Mouse (Mus musculus) myocyte (in vitro differentiated cells): ENCODE measurements around the gene Palld. TPM values are rescaled to one million over a fixed set of nuclear protein-coding genes. Genes with fewer than 3 reads are reported as not detected.

ENCODE experiments used
- H3K27me3 ChIP-seq: one replicate; pipeline ENCODE4 v1.6.1; 2011; ENCODE audit not compliant: control insufficient read depth, insufficient read depth, insufficient read length
- H3K36me3 ChIP-seq: one replicate; pipeline ENCODE4 v1.6.1; 2011; ENCODE audit not compliant: control insufficient read depth, insufficient read depth
- H3K4me2 ChIP-seq: one replicate; pipeline ENCODE4 v1.6.1; 2011; ENCODE audit warnings: low read depth, control low read depth
- H3K4me3 ChIP-seq: one replicate; pipeline ENCODE4 v1.5.1; 2011; ENCODE audit warnings: mild to moderate bottlenecking, control low read depth, moderate library complexity
- H3K79me2 ChIP-seq: one replicate; pipeline ENCODE4 v1.6.1; 2011; ENCODE audit not compliant: control insufficient read depth, insufficient read depth
- H3ac ChIP-seq: one replicate; pipeline ENCODE4 v1.6.1; 2011; ENCODE audit not compliant: control insufficient read depth, insufficient read length
- CEBPB ChIP-seq: IDR thresholded peaks from 2 replicates; pipeline ENCODE4 v1.6.1; 2011; ENCODE audit warnings: mild to moderate bottlenecking, moderate library complexity; ENCODE audit not compliant: poor library complexity, insufficient read depth, severe bottlenecking
- E2F4 ChIP-seq: IDR thresholded peaks from one replicate; pipeline ENCODE4 v1.6.1; 2011; ENCODE audit warnings: mild to moderate bottlenecking, control low read depth, moderate library complexity; ENCODE audit not compliant: insufficient read depth
- MAX ChIP-seq: IDR thresholded peaks from one replicate; pipeline ENCODE4 v1.6.1; 2011; ENCODE audit warnings: low read depth, mild to moderate bottlenecking, control low read depth
- MYOD1 ChIP-seq, 3 experiments: IDR thresholded peaks; one replicate each; pipeline ENCODE4 v1.6.1; 2011; ENCODE audit warnings: control low read depth in 2 of 3, low read depth in 2 of 3, mild to moderate bottlenecking in 2 of 3, moderate library complexity in 1 of 3; ENCODE audit not compliant: insufficient read length in 2 of 3, control insufficient read depth in 1 of 3
- MYOG ChIP-seq, 3 experiments: IDR thresholded peaks; one replicate each; pipeline ENCODE4 v1.6.1; 2011; ENCODE audit warnings: control low read depth in 2 of 3, low read depth in 2 of 3, mild to moderate bottlenecking in 2 of 3; ENCODE audit not compliant: insufficient read length in 2 of 3, control insufficient read depth in 1 of 3, insufficient read depth in 1 of 3
- POLR2A ChIP-seq: IDR thresholded peaks from one replicate; pipeline ENCODE4 v1.6.1; 2011; ENCODE audit warnings: low read depth, mild to moderate bottlenecking, control low read depth, moderate library complexity; ENCODE audit not compliant: insufficient read length
- POLR2AphosphoS2 ChIP-seq: IDR thresholded peaks from one replicate; pipeline ENCODE4 v1.6.1; 2011; ENCODE audit warnings: low read depth, control low read depth; ENCODE audit not compliant: insufficient read length
- REST ChIP-seq: IDR thresholded peaks from one replicate; pipeline ENCODE4 v1.6.1; 2011; ENCODE audit warnings: mild to moderate bottlenecking, control low read depth, moderate library complexity; ENCODE audit not compliant: insufficient read depth, insufficient read length
- SRF ChIP-seq: IDR thresholded peaks from one replicate; pipeline ENCODE4 v1.6.1; 2011; ENCODE audit warnings: low read depth; ENCODE audit not compliant: control insufficient read depth, insufficient read length
- TCF12 ChIP-seq: IDR thresholded peaks from one replicate; pipeline ENCODE4 v1.6.1; 2011; ENCODE audit warnings: mild to moderate bottlenecking, control low read depth; ENCODE audit not compliant: poor library complexity, insufficient read depth, severe bottlenecking
- TCF3 ChIP-seq: IDR thresholded peaks from one replicate; pipeline ENCODE4 v1.6.1; 2011; ENCODE audit warnings: low read depth, control low read depth; ENCODE audit not compliant: insufficient read length
- USF1 ChIP-seq: IDR thresholded peaks from one replicate; pipeline ENCODE4 v1.6.1; 2011; ENCODE audit warnings: low read depth, mild to moderate bottlenecking, control low read depth, moderate library complexity
- polyA plus RNA-seq: library from polyadenylated mRNA; unstranded; fragments of >200 nt; fragmentation: generic; extraction: Trizol; gene quantifications from one replicate; pipeline ENCODE4 v1.2.1, GENCODE M21; 2012; ENCODE audit warnings: missing spikeins

Gene Palld
- polyA plus RNA-seq, 1 experiment = 52.4 TPM

- H3K79me2 ChIP-seq = peaks cover 33% of the 10 kb centered on the region
- H3K27me3 ChIP-seq = no peaks in the 10 kb centered on the region
- TF ChIP-seq TCF12 = no peak
- TF ChIP-seq REST = no peak
- no peak for TF ChIP-seq SRF
- TF ChIP-seq TCF3 = no peak
- TF ChIP-seq CEBPB = no peak
- no peak overlapping the region for H3K4me3 ChIP-seq
- no peak overlapping the region for H3ac ChIP-seq
- no peak overlapping the region for H3K4me2 ChIP-seq
- H3K36me3 ChIP-seq = peaks cover 6% of the 10 kb centered on the region
Observed at GRCm38 (mm10) chr8:61569721-61570120, 332.8 kb downstream of the Palld start.

- Histone ChIP-seq H3ac (no peak overlapping the region), H3K36me3 (peaks cover 6% of the 10 kb centered on the region), H3K27me3 (no peaks in the 10 kb centered on the region), H3K79me2 (peaks cover 34% of the 10 kb centered on the region), H3K4me3 (no peak overlapping the region), H3K4me2 (no peak overlapping the region)
- TF ChIP-seq USF1 = no peak
- no peak for TF ChIP-seq TCF12
- TF ChIP-seq POLR2AphosphoS2 = no peak
- no peak for TF ChIP-seq SRF
- no peak for TF ChIP-seq E2F4
- TF ChIP-seq MAX = no peak
Observed at GRCm38 (mm10) chr8:61569211-61569610, 333.3 kb downstream of the Palld start.

GRCm38 (mm10) chr8:61563378-61563777, 339.1 kb downstream of the Palld start:
- H3ac ChIP-seq = no peak overlapping the region
- TF ChIP-seq POLR2AphosphoS2 (no peak), TCF3 (no peak), USF1 (no peak), MYOD1 (IDR thresholded peaks at IDR 0.05; ENCODE audit: control insufficient read depth in 1 of 3, insufficient read length in 2 of 3, low read depth in 2 of 3) (no peak), CEBPB (no peak), SRF (no peak), TCF12 (no peak), E2F4 (no peak), MAX (no peak), MYOG (IDR thresholded peaks at IDR 0.05; ENCODE audit: control insufficient read depth in 1 of 3, insufficient read depth in 1 of 3, insufficient read length in 2 of 3, low read depth in 2 of 3) (no peak), REST (no peak), POLR2A (no peak)
- H3K4me3 ChIP-seq = no peak overlapping the region
- no peak overlapping the region for H3K4me2 ChIP-seq
- H3K36me3 ChIP-seq = peaks cover 10% of the 10 kb centered on the region
- peaks cover 21% of the 10 kb centered on the region for H3K79me2 ChIP-seq
- no peaks in the 10 kb centered on the region for H3K27me3 ChIP-seq

GRCm38 (mm10) chr8:61562626-61563025, 339.9 kb downstream of the Palld start:
- Histone ChIP-seq H3K36me3 (peaks cover 4% of the 10 kb centered on the region), H3K79me2 (peaks cover 24% of the 10 kb centered on the region), H3ac (no peak overlapping the region), H3K4me2 (no peak overlapping the region), H3K27me3 (no peaks in the 10 kb centered on the region), H3K4me3 (no peak overlapping the region)
- TF ChIP-seq SRF (no peak), POLR2A (no peak), POLR2AphosphoS2 (no peak), USF1 (no peak), MYOD1 (IDR thresholded peaks at IDR 0.05; ENCODE audit: control insufficient read depth in 1 of 3, insufficient read length in 2 of 3, low read depth in 2 of 3) (no peak), E2F4 (no peak)

- Histone ChIP-seq H3K27me3 (no peaks in the 10 kb centered on the region), H3K4me3 (no peak overlapping the region), H3ac (no peak overlapping the region), H3K79me2 (peaks cover 26% of the 10 kb centered on the region), H3K36me3 (peaks cover 4% of the 10 kb centered on the region), H3K4me2 (no peak overlapping the region)
- no peak for TF ChIP-seq POLR2AphosphoS2
- TF ChIP-seq SRF = no peak
- TF ChIP-seq MAX = no peak
- TF ChIP-seq MYOG (IDR thresholded peaks at IDR 0.05; ENCODE audit: control insufficient read depth in 1 of 3, insufficient read depth in 1 of 3, insufficient read length in 2 of 3, low read depth in 2 of 3) = no peak
- no peak for TF ChIP-seq TCF3
- no peak for TF ChIP-seq POLR2A
- no peak for TF ChIP-seq E2F4
- TF ChIP-seq REST = no peak
- no peak for TF ChIP-seq CEBPB
- no peak for TF ChIP-seq MYOD1 (IDR thresholded peaks at IDR 0.05; ENCODE audit: control insufficient read depth in 1 of 3, insufficient read length in 2 of 3, low read depth in 2 of 3)
- TF ChIP-seq TCF12 = no peak
- no peak for TF ChIP-seq USF1
Observed at GRCm38 (mm10) chr8:61561220-61561619, 341.3 kb downstream of the Palld start.
